Mouse (Mus musculus) megakaryocyte, embryonic 14.5 days (primary cell): ENCODE data around the gene Rpl19.

Source experiments
- FLI1 ChIP-seq: IDR thresholded peaks from 2 replicates; pipeline ENCODE4 v1.6.1; 2012; ENCODE audit warnings: low read length, inconsistent platforms, mixed read lengths
- GATA1 ChIP-seq: IDR thresholded peaks from 3 replicates; pipeline ENCODE4 v1.6.1; 2012; ENCODE audit warnings: mixed read lengths, low read length, inconsistent platforms, borderline replicate concordance

DNA sequence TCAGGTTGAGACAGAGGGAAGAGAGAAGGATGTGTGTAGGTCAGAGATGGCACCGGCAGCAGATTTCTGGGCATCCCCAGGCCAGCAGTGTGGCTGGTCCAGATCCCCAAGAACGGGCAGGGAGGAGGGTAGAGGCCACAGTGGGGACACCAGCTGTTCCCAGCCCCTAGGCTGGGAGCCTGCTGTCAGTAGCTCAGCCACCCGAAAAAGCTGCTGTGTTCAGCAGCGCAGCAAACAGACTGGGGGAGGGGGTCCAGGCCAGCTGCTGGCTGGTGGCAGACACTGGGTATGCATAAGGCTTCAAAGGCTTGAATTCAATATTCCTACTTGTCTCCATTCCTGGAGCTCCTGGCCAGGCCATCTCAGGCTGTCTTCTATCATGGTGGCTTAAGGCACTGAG is 8.3 kb downstream of the Rpl19 start:
- TF ChIP-seq GATA1 (no peak), FLI1 (no peak)
